Mouse (Mus musculus) forebrain, embryonic 16.5 days (tissue): ENCODE measurements around the gene Trmt112. TPM values are rescaled to one million over a fixed set of nuclear protein-coding genes. Genes with fewer than 3 reads are reported as not detected.
"Not testable (repeated sequence)": the region's sequence is repeated elsewhere in the genome, so short reads cannot be mapped to it uniquely, and the experiment has no call there.

Experiments used
- ATAC-seq: fragments of 200-750 bp; cut with Nextera tagmentation; 2 replicates; pipeline ENCODE4 v1.8.0; 2017; ENCODE audit warnings: mild to moderate bottlenecking, moderate library complexity
- H3K27ac ChIP-seq: fragments of 300-500 bp; sonication (generic); 2 replicates; pipeline ENCODE4 v1.5.1; 2014; ENCODE audit warnings: low read length, control low read depth
- H3K27me3 ChIP-seq: fragments of 300-500 bp; sonication (generic); replicated peaks from 2 replicates; pipeline ENCODE4 v1.6.1; 2014; ENCODE audit warnings: low read length; ENCODE audit not compliant: control insufficient read depth, insufficient read depth
- H3K36me3 ChIP-seq: fragments of 300-500 bp; sonication (generic); 2 replicates; pipeline ENCODE4 v1.6.1; 2014; ENCODE audit not compliant: control insufficient read depth, insufficient read depth
- H3K4me1 ChIP-seq: fragments of 300-500 bp; sonication (generic); replicated peaks from 2 replicates; pipeline ENCODE4 v1.6.1; 2014; ENCODE audit warnings: low read length; ENCODE audit not compliant: control insufficient read depth, insufficient read depth
- H3K4me2 ChIP-seq: fragments of 300-500 bp; sonication (generic); 2 replicates; pipeline ENCODE4 v1.6.1; 2014; ENCODE audit warnings: mild to moderate bottlenecking, low read length, control low read depth
- H3K4me3 ChIP-seq: fragments of 300-500 bp; sonication (generic); replicated peaks from 2 replicates; pipeline ENCODE4 v1.5.1; 2014; ENCODE audit warnings: mild to moderate bottlenecking, low read length, control low read depth
- H3K9ac ChIP-seq: fragments of 300-500 bp; sonication (generic); replicated peaks from 2 replicates; pipeline ENCODE4 v1.6.1; 2014; ENCODE audit warnings: low read depth, low read length, control low read depth
- H3K9me3 ChIP-seq: fragments of 300-500 bp; sonication (generic); 2 replicates; pipeline ENCODE4 v1.6.1; 2016; ENCODE audit warnings: low read length; ENCODE audit not compliant: control insufficient read depth
- WGBS: fragments of 180-500 bp; shearing (Covaris S2); extraction: QIAGEN DNeasy Blood & Tissue Kit; methylation state at CpG from one replicate; pipeline ENCODE4 v1.1.7; 2014; 5-methylcytosine and 5-hydroxymethylcytosine counted together
- polyA plus RNA-seq: library from polyadenylated mRNA; unstranded; fragments of >200 nt; fragmentation: Nextera tagmentation; extraction: Ambion mirVana; gene quantifications from 2 replicates; pipeline ENCODE4 v1.2.1, GENCODE M21; 2015

Gene Trmt112
- polyA plus RNA-seq, 1 experiment from 2014 or later = 104 TPM

DNA sequence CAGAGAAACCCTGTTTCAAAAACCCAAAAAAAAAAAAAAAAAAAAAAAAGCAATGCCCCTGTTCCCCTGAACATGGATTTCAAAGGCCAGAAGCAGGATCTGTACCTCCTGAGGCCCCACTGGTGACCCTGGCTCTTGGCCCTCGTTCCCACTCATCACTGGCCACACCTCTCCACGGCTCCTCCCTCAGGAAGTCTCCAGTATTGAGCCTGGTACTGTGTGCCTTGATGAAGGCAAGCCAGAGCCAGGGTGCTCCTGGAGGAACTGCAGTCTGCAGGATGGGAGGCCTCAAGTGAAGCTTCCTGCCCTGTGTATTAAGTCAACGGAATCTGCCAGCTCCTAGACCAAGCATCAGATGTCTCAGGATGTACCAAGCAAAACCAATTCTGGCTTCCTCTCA is 3.3 kb upstream of the Trmt112 start:
- Histone ChIP-seq H3K9me3 (no peaks in the 10 kb centered on the region), H3K27me3 (no peaks in the 10 kb centered on the region), H3K4me2 (no peak overlapping the region), H3K9ac (no peak overlapping the region), H3K27ac (no peak overlapping the region), H3K36me3 (no peaks in the 10 kb centered on the region), H3K4me1 (peaks cover 24% of the 10 kb centered on the region), H3K4me3 (no peak overlapping the region)
- WGBS = 96% methylated on average over 3 of the region's 3 CpGs
- ATAC-seq = no peak

DNA sequence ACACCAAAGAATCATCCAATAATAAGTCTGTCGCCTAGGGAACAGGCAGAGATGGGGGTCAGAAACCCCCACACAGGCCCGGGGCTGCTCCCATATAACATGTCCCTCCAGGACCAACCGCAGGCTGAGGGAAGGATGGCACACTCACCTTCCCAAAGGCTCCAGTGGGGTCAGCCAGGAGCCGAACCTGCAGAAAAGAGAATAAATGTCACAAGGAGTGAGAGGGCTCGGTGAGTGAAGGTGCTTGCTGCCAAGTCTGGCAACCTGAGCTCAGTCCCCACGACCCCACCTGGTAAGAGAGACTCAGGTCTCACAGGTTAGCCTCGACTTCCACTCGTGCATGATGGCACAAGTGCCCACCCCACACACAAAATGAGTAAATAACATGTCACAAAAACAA is 2.4 kb upstream of the Trmt112 start:
- Histone ChIP-seq H3K4me1 (peaks cover 24% of the 10 kb centered on the region), H3K27me3 (no peaks in the 10 kb centered on the region), H3K36me3 (0 out of 2 replicates have a peak, but pooled peaks cover 2% of the 10 kb centered on the region), H3K9ac (no peak overlapping the region), H3K4me2 (no peak overlapping the region), H3K27ac (no peak overlapping the region), H3K4me3 (no peak overlapping the region), H3K9me3 (no peaks in the 10 kb centered on the region)
- WGBS = 88% methylated on average over 8 of the region's 8 CpGs
- no peak for ATAC-seq

DNA sequence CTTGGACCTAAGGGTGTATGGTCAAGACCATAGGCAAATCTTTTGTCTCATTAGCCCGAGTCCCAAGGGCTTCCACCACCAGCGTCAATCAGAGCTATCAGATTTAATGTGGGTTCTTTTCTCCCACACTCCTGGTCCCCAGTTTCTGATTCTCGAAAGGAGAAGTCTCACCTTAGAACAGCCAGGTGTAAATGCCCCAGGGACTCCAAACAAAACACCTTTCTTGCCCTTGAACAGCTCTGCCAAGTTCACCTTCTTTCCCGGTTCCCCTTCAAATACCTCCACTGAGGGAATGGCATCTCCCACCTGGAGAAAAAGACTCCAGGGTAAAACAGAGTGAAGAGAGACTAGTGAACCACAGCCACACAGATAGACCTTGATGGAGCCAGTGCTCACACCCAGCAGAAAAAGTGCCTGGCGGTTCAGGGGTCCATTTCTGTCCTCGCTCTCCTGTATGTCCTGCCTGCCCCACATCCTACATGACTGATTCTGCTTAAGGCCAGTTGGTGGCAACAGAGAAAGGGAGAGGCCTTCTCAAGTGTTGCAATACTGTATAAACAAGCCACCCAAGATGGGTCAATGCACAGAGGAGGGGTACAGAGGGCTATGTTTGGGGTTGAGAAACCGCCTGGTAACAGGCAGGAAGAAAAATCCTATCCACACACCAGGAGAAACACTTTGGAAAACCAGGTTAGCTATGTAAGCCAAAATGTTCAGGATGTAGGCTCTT is 1.5 kb upstream of the Trmt112 start:
- WGBS = 90% methylated on average over 7 of the region's 7 CpGs
- Histone ChIP-seq H3K27me3 (no peaks in the 10 kb centered on the region), H3K4me2 (peak overlapping the region; percentile 62; the same call in 1 of the 2 replicates), H3K9me3 (no peaks in the 10 kb centered on the region), H3K4me1 (peaks cover 24% of the 10 kb centered on the region), H3K36me3 (peaks cover 9% of the 10 kb centered on the region; the same call in 1 of the 2 replicates), H3K27ac (no peak overlapping the region), H3K4me3 (peak overlapping the region; percentile 76), H3K9ac (no peak overlapping the region; the same call in 1 of the 2 replicates)
- no peak for ATAC-seq

GRCm38 (mm10) chr19:6909021-6909420 is 477 bp upstream of the Trmt112 start:
- peak overlapping the region; percentile 62 for H3K4me2 ChIP-seq
- H3K27me3 ChIP-seq = no peaks in the 10 kb centered on the region
- peak overlapping the region; percentile 98 for H3K27ac ChIP-seq
- 11% methylated on average over 11 of the region's 11 CpGs for WGBS
- peak overlapping the region; percentile 79 for H3K9ac ChIP-seq
- ATAC-seq = no peak
- H3K4me1 ChIP-seq = peaks cover 24% of the 10 kb centered on the region
- H3K4me3 ChIP-seq = peak overlapping the region; percentile 76
- peaks cover 15% of the 10 kb centered on the region; the same call in 1 of the 2 replicates for H3K36me3 ChIP-seq
- H3K9me3 ChIP-seq = no peaks in the 10 kb centered on the region

- H3K36me3 ChIP-seq = peaks cover 15% of the 10 kb centered on the region; the same call in 1 of the 2 replicates
- not testable (repeated sequence) for H3K27me3 ChIP-seq, H3K9me3 ChIP-seq
- peak overlapping the region; percentile 98 for H3K27ac ChIP-seq
- H3K4me1 ChIP-seq = peaks cover 24% of the 10 kb centered on the region
- H3K4me2 ChIP-seq = peak overlapping the region; percentile 62
- peak overlapping the region; percentile 76 for H3K4me3 ChIP-seq
- under 1% methylated on average over 25 of the region's 30 CpGs for WGBS
- peak; percentile 6 for ATAC-seq
- H3K9ac ChIP-seq = peak overlapping the region; percentile 79
Observed at GRCm38 (mm10) chr19:6910306-6910705, 808 bp downstream of the Trmt112 start.

DNA sequence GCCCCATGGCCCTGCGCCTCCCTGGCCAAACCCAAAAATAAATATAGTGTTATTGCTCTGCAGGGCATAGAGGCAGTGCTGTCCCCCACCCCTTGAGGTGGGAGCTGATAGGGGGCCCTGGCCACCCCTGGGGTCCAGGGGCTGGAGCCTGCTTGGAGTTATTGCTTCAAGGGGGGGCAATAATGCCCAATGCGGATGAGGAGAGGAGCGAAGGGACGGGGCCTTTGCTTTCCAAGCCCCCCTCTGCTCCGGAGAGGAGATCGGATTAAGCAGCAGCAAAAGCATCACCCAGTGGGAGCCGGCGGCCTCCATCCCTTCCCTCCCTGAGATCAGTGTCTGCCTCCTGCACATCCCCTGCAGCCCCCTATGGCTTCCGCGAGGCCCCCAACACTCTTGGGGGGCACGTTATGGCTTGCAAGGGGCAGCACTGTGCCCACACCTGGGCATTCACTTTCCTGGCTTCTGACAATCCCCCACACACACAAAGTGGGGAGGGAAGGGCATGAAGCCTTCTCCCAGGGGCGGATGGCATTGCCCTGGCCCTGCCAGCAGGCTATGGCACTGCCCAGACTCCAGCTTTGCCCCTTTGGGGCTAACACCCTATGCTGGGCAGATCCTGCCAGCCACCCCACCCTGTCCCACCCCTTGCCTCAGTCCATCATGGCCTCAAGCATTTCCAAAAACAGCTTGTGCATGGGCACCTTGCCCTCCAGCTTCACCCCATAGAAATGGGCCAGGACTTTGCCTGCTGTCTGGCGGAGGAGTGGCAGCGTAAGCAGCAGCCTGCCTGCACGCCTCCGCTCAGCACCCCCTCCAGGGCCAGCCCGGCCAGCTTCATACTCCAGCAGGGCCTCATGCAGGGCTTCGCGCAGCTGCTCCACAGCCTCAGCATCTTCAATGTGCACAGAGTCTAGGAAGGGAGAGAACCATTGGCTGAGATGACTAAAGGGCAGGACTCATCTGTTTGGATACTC is 1.9 kb downstream of the Trmt112 start:
- Histone ChIP-seq H3K36me3 (peaks cover 15% of the 10 kb centered on the region; the same call in 1 of the 2 replicates), H3K4me1 (peaks cover 24% of the 10 kb centered on the region), H3K4me2 (no peak overlapping the region), H3K27me3 (no peaks in the 10 kb centered on the region), H3K4me3 (no peak overlapping the region), H3K9ac (no peak overlapping the region), H3K27ac (no peak overlapping the region), H3K9me3 (no peaks in the 10 kb centered on the region)
- 81% methylated on average over 19 of the region's 19 CpGs for WGBS
- ATAC-seq = no peak

- WGBS = 93% methylated on average over 15 of the region's 15 CpGs
- H3K27ac ChIP-seq = no peak overlapping the region
- no peaks in the 10 kb centered on the region for H3K9me3 ChIP-seq
- no peak overlapping the region for H3K4me3 ChIP-seq
- ATAC-seq = no peak
- H3K9ac ChIP-seq = no peak overlapping the region
- H3K27me3 ChIP-seq = no peaks in the 10 kb centered on the region
- H3K4me1 ChIP-seq = peaks cover 23% of the 10 kb centered on the region
- H3K36me3 ChIP-seq = peaks cover 15% of the 10 kb centered on the region; the same call in 1 of the 2 replicates
- no peak overlapping the region for H3K4me2 ChIP-seq
Observed at GRCm38 (mm10) chr19:6912205-6912970, 2.9 kb downstream of the Trmt112 start.

DNA sequence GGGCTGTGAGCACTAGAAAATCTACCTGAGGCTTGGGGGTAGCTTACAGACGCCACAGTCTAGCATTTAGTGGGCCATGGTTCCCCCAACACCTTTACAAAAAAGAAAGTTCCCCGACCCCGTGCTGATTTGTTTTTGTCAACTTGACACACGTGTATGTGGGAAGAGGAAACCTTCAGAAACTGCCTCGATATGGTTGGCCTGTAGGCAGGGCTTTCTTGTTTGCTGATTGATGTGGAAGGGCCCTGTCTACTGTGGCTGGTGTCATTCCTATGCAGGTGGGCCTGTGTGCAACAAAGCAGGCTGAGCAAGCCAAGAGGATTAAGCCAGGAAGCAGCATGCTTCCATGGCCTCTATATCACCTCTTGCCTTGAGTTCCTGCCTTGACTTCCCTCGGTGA is 3.5 kb downstream of the Trmt112 start:
- no peaks in the 10 kb centered on the region for H3K27me3 ChIP-seq
- no peak for ATAC-seq
- WGBS = 88% methylated on average over 6 of the region's 6 CpGs
- no peak overlapping the region for H3K4me3 ChIP-seq
- peaks cover 18% of the 10 kb centered on the region for H3K4me1 ChIP-seq
- no peak overlapping the region for H3K27ac ChIP-seq
- H3K9me3 ChIP-seq = no peaks in the 10 kb centered on the region
- H3K4me2 ChIP-seq = no peak overlapping the region
- H3K9ac ChIP-seq = no peak overlapping the region
- peaks cover 15% of the 10 kb centered on the region; the same call in 1 of the 2 replicates for H3K36me3 ChIP-seq
